Mouse (Mus musculus) olfactory bulb, adult 2 months (tissue): ENCODE measurements around the gene Ajap1.

ENCODE experiments used
- CTCF ChIP-seq: fragments of 200-500 bp; IDR thresholded peaks from 2 replicates; pipeline ENCODE4 v1.5.1; 2012; ENCODE audit warnings: low read depth, mild to moderate bottlenecking, low read length, moderate library complexity; ENCODE audit not compliant: insufficient read depth
- POLR2A ChIP-seq: fragments of 200-500 bp; IDR thresholded peaks from 2 replicates; pipeline ENCODE4 v1.6.1; 2012; ENCODE audit warnings: mild to moderate bottlenecking, low read depth, low read length, moderate library complexity; ENCODE audit not compliant: insufficient read depth

- TF ChIP-seq POLR2A = no peak
- TF ChIP-seq CTCF = no peak
Measured at GRCm38 (mm10) chr4:153453496-153453895, 29.1 kb downstream of the Ajap1 start.
